Mouse (Mus musculus): ENCODE measurements at regions not wholly inside any gene's neighbourhood (a gene's known extent, or its start where the extent isn't known, plus 50 kb on each side); places are given as distances from the start of the nearest gene placed in this dataset.

DNA sequence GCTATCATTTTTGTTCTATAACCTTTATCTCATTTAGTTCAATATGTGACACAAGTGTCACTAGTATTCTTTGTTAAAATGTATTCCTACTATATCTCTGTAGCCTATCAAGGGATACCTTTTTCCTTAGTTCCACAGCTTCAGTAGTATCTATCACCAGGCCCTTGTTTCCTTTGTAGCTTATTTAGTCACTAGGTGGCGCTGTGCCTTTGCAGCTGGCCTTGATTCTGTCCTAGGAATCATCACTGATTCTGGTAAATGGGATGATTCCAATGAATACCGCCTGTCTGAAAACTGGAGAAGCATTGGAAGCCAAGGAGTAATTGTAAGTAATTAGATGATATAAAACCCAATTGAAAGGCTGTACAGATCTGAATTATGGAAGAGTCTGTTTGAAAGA is 139.3 kb downstream of the Dcaf12l2 start:
- peak; percentile 4 to 13 for DNase-seq (ENCODE audit: low spot score in 2 of 2)

Data from layer of hippocampus, postnatal 10 days (tissue).